Mouse (Mus musculus) intestine, embryonic 15.5 days (tissue): ENCODE measurements around the gene Atp4a. TPM values are rescaled to one million over a fixed set of nuclear protein-coding genes. Genes with fewer than 3 reads are reported as not detected.
"Not testable (repeated sequence)": the region's sequence is repeated elsewhere in the genome, so short reads cannot be mapped to it uniquely, and the experiment has no call there.

Source experiments
- ATAC-seq: fragments of 200-750 bp; cut with Nextera tagmentation; 2 replicates; pipeline ENCODE4 v1.8.0; 2017; ENCODE audit warnings: moderate TSS enrichment, moderate library complexity
- H3K27ac ChIP-seq: fragments of 300-500 bp; sonication (generic); 2 replicates; pipeline ENCODE4 v1.5.1; 2015; ENCODE audit warnings: mild to moderate bottlenecking, inconsistent platforms
- H3K27me3 ChIP-seq: fragments of 300-500 bp; sonication (generic); replicated peaks from 2 replicates; pipeline ENCODE4 v1.6.1; 2015; ENCODE audit warnings: inconsistent platforms
- H3K36me3 ChIP-seq: fragments of 300-500 bp; sonication (generic); 2 replicates; pipeline ENCODE4 v1.6.1; 2015; ENCODE audit warnings: inconsistent platforms
- H3K4me1 ChIP-seq: fragments of 300-500 bp; sonication (generic); replicated peaks from 2 replicates; pipeline ENCODE4 v1.6.1; 2015; ENCODE audit warnings: inconsistent platforms
- H3K4me2 ChIP-seq: fragments of 300-500 bp; sonication (generic); replicated peaks from 2 replicates; pipeline ENCODE4 v1.6.1; 2015; ENCODE audit warnings: mild to moderate bottlenecking, inconsistent platforms
- H3K4me3 ChIP-seq: fragments of 300-500 bp; sonication (generic); replicated peaks from 2 replicates; pipeline ENCODE4 v1.5.1; 2015; ENCODE audit warnings: inconsistent platforms
- H3K9ac ChIP-seq: fragments of 300-500 bp; sonication (generic); 2 replicates; pipeline ENCODE4 v1.6.1; 2015; ENCODE audit warnings: inconsistent platforms
- H3K9me3 ChIP-seq: fragments of 300-500 bp; sonication (generic); 2 replicates; pipeline ENCODE4 v1.6.1; 2016; ENCODE audit warnings: inconsistent platforms
- WGBS: fragments of 180-500 bp; shearing (Covaris S2); methylation state at CpG from one replicate; pipeline ENCODE4 v1.1.7; 2015; 5-methylcytosine and 5-hydroxymethylcytosine counted together
- polyA plus RNA-seq: library from polyadenylated mRNA; unstranded; fragments of >200 nt; fragmentation: Nextera tagmentation; extraction: Ambion mirVana; gene quantifications from 2 replicates; pipeline ENCODE4 v1.2.1, GENCODE M21; 2015

Atp4a gene
- polyA plus RNA-seq, 1 experiment from 2014 or later = 1.3 TPM

GRCm38 (mm10) chr7:30742570-30742969 lies 30.6 kb downstream of the Atp4a start:
- not testable (repeated sequence) for H3K27me3 ChIP-seq

GRCm38 (mm10) chr7:30743617-30744016 lies 31.6 kb downstream of the Atp4a start, which contains the start of gene Gapdhs:
Gene Gapdhs (minus strand): TSS chr7:30743681.
- H3K9me3 ChIP-seq, H3K4me2 ChIP-seq, H3K27me3 ChIP-seq, H3K36me3 ChIP-seq, H3K4me3 ChIP-seq, H3K9ac ChIP-seq, H3K4me1 ChIP-seq, H3K27ac ChIP-seq: not testable (repeated sequence)
- WGBS = 69% methylated on average over 4 of the region's 4 CpGs
- ATAC-seq = peak; percentile 17; the same call in 1 of the 2 replicates

More at GRCm38 (mm10) chr7:30742570-30742969, 30.6 kb downstream of the Atp4a start:
- not testable (repeated sequence) for ATAC-seq, H3K9me3 ChIP-seq, H3K9ac ChIP-seq, H3K4me2 ChIP-seq, H3K36me3 ChIP-seq, H3K27ac ChIP-seq, H3K4me3 ChIP-seq, H3K4me1 ChIP-seq
- WGBS = 72% methylated on average over 2 of the region's 2 CpGs

GRCm38 (mm10) chr7:30744022-30744598 lies 32.1 kb downstream of the Atp4a start:
- Histone ChIP-seq H3K27ac (no peak overlapping the region), H3K9me3 (no peaks in the 10 kb centered on the region), H3K4me2 (no peak overlapping the region), H3K27me3 (no peaks in the 10 kb centered on the region), H3K4me3 (no peak overlapping the region), H3K9ac (no peak overlapping the region), H3K36me3 (no peaks in the 10 kb centered on the region), H3K4me1 (no peaks in the 10 kb centered on the region)
- WGBS = 36% methylated on average over 4 of the region's 4 CpGs
- ATAC-seq = peak; percentile 55

GRCm38 (mm10) chr7:30747525-30748204 lies 35.7 kb downstream of the Atp4a start:
- Histone ChIP-seq H3K4me3 (no peak overlapping the region), H3K9ac (no peak overlapping the region), H3K9me3 (no peaks in the 10 kb centered on the region), H3K36me3 (no peaks in the 10 kb centered on the region), H3K27me3 (no peaks in the 10 kb centered on the region), H3K27ac (no peak overlapping the region), H3K4me2 (no peak overlapping the region), H3K4me1 (no peaks in the 10 kb centered on the region; the same call in 1 of the 2 replicates)
- WGBS = 73% methylated on average over 7 of the region's 7 CpGs
- no peak for ATAC-seq

GRCm38 (mm10) chr7:30749824-30750606 lies 38.0 kb downstream of the Atp4a start:
- WGBS = 70% methylated on average over 13 of the region's 13 CpGs
- H3K9ac ChIP-seq = no peak overlapping the region

GRCm38 (mm10) chr7:30751086-30751669 lies 39.2 kb downstream of the Atp4a start, which contains the start of gene Sbsn:
Gene Sbsn (plus strand): TSS chr7:30751471.
- no peak within 1 kb of the TSS for H3K9ac ChIP-seq
- H3K36me3 ChIP-seq = 0 out of 2 replicates have a peak, but pooled peaks cover 3% of the 10 kb centered on the region
- H3K4me1 ChIP-seq = no peaks in the 10 kb centered on the region; the same call in 1 of the 2 replicates
- ATAC-seq = peak; percentile 16; the same call in 1 of the 2 replicates
- WGBS = 44% methylated on average over 5 of the region's 5 CpGs
- H3K4me3 ChIP-seq = no peak within 1 kb of the TSS
- no peak within 1 kb of the TSS for H3K4me2 ChIP-seq
- no peaks in the 10 kb centered on the region for H3K9me3 ChIP-seq
- no peak within 1 kb of the TSS for H3K27ac ChIP-seq
- no peaks in the 10 kb centered on the region for H3K27me3 ChIP-seq

More at GRCm38 (mm10) chr7:30749824-30750606, 38.0 kb downstream of the Atp4a start:
- no peak overlapping the region for H3K4me3 ChIP-seq
- H3K4me2 ChIP-seq = no peak overlapping the region
- no peaks in the 10 kb centered on the region for H3K36me3 ChIP-seq
- no peaks in the 10 kb centered on the region; the same call in 1 of the 2 replicates for H3K4me1 ChIP-seq
- no peak overlapping the region for H3K27ac ChIP-seq
- no peaks in the 10 kb centered on the region for H3K9me3 ChIP-seq
- peak; percentile 63 for ATAC-seq
- no peaks in the 10 kb centered on the region for H3K27me3 ChIP-seq

- Histone ChIP-seq H3K9ac (no peak overlapping the region), H3K4me2 (no peak overlapping the region), H3K4me3 (no peak overlapping the region), H3K36me3 (0 out of 2 replicates have a peak, but pooled peaks cover 3% of the 10 kb centered on the region), H3K27me3 (no peaks in the 10 kb centered on the region), H3K4me1 (0 out of 2 replicates have a peak, but pooled peaks cover 4% of the 10 kb centered on the region), H3K27ac (no peak overlapping the region), H3K9me3 (no peaks in the 10 kb centered on the region)
- no peak for ATAC-seq
- WGBS = 60% methylated on average over 3 of the region's 3 CpGs
Measured at GRCm38 (mm10) chr7:30757001-30757400, 45.0 kb downstream of the Atp4a start.

GRCm38 (mm10) chr7:30758853-30759252 lies 46.8 kb downstream of the Atp4a start:
- Histone ChIP-seq H3K4me1 (0 out of 2 replicates have a peak, but pooled peaks cover 4% of the 10 kb centered on the region), H3K36me3 (0 out of 2 replicates have a peak, but pooled peaks cover 3% of the 10 kb centered on the region), H3K9me3 (no peaks in the 10 kb centered on the region), H3K4me3 (no peak overlapping the region), H3K27ac (no peak overlapping the region), H3K9ac (no peak overlapping the region), H3K4me2 (no peak overlapping the region), H3K27me3 (0 out of 2 replicates have a peak, but pooled peaks cover 2% of the 10 kb centered on the region)
- peak; percentile 67 for ATAC-seq
- WGBS = 26% methylated on average over 4 of the region's 4 CpGs

GRCm38 (mm10) chr7:30761769-30762352 lies 49.9 kb downstream of the Atp4a start:
- ATAC-seq = no peak
- Histone ChIP-seq H3K4me3 (no peak overlapping the region), H3K9ac (no peak overlapping the region), H3K27ac (no peak overlapping the region), H3K4me2 (no peak overlapping the region), H3K27me3 (peaks cover 2% of the 10 kb centered on the region; the same call in 1 of the 2 replicates), H3K36me3 (no peaks in the 10 kb centered on the region), H3K4me1 (0 out of 2 replicates have a peak, but pooled peaks cover 4% of the 10 kb centered on the region), H3K9me3 (no peaks in the 10 kb centered on the region)
- 79% methylated on average over 4 of the region's 4 CpGs for WGBS

- Histone ChIP-seq H3K27me3 (peaks cover 2% of the 10 kb centered on the region; the same call in 1 of the 2 replicates), H3K9me3 (no peaks in the 10 kb centered on the region), H3K27ac (no peak within 1 kb of the TSS), H3K36me3 (no peaks in the 10 kb centered on the region), H3K4me3 (no peak within 1 kb of the TSS), H3K4me2 (no peak within 1 kb of the TSS), H3K4me1 (0 out of 2 replicates have a peak, but pooled peaks cover 6% of the 10 kb centered on the region), H3K9ac (no peak within 1 kb of the TSS)
- no peak for ATAC-seq
- 52% methylated on average over 5 of the region's 5 CpGs for WGBS
Measured at GRCm38 (mm10) chr7:30763456-30763855, 51.4 kb downstream of the Atp4a start, which contains the start of gene Dmkn. Gene Dmkn (plus strand): TSS chr7:30763756.

- no peak overlapping the region for H3K4me3 ChIP-seq
- no peak overlapping the region for H3K9ac ChIP-seq
- H3K4me1 ChIP-seq = 0 out of 2 replicates have a peak, but pooled peaks cover 4% of the 10 kb centered on the region
- H3K9me3 ChIP-seq = no peaks in the 10 kb centered on the region
- no peak overlapping the region for H3K4me2 ChIP-seq
- H3K27ac ChIP-seq = no peak overlapping the region
- H3K36me3 ChIP-seq = no peaks in the 10 kb centered on the region
- peaks cover 2% of the 10 kb centered on the region; the same call in 1 of the 2 replicates for H3K27me3 ChIP-seq
- WGBS = 44% methylated on average over 11 of the region's 11 CpGs
- ATAC-seq = no peak
Measured at GRCm38 (mm10) chr7:30765173-30765572, 53.2 kb downstream of the Atp4a start.
